Mouse (Mus musculus) ES-E14 (cell line): ENCODE results near the gene Glt6d1. TPM values are rescaled to one million over a fixed set of nuclear protein-coding genes. Genes with fewer than 3 reads are reported as not detected.
A peak's percentile ranks its signal among the peaks of the same experiment; 100 is the strongest.

ENCODE experiments used
- DNase-seq: peaks from one replicate; pipeline ENCODE4 v3.0.0-alpha.2; 2013; ENCODE audit warnings: low read depth, low spot score
- H3K27ac ChIP-seq: 2 replicates; pipeline ENCODE4 v1.5.1; 2012; ENCODE audit warnings: low read depth, mild to moderate bottlenecking, low read length, moderate library complexity, mixed read lengths; ENCODE audit not compliant: poor library complexity, insufficient read depth, severe bottlenecking
- H3K36me3 ChIP-seq: 2 replicates; pipeline ENCODE4 v1.6.1; 2012; ENCODE audit warnings: mild to moderate bottlenecking, low read length, moderate library complexity, mixed read lengths; ENCODE audit not compliant: control insufficient read depth, poor library complexity, insufficient read depth, severe bottlenecking
- H3K4me1 ChIP-seq, 2 experiments: fragments of 150-350 bp in 1 of 2; sonication (generic) in 1 of 2; 2 replicates each; pipeline ENCODE4 v1.6.1; 2012; ENCODE audit warnings: low read length in 2 of 2, mild to moderate bottlenecking in 1 of 2, mixed read lengths in 1 of 2; ENCODE audit not compliant: control insufficient read depth in 2 of 2, insufficient read depth in 2 of 2, poor library complexity in 1 of 2
- H3K4me3 ChIP-seq, 2 experiments: fragments of 150-350 bp in 1 of 2; sonication (generic) in 1 of 2; 2 replicates each; pipeline ENCODE4 v1.5.1; 2012; ENCODE audit warnings: low read length in 2 of 2, low read depth in 1 of 2, mild to moderate bottlenecking in 1 of 2, mixed read lengths in 1 of 2; ENCODE audit not compliant: insufficient read depth in 1 of 2, poor library complexity in 1 of 2, severe bottlenecking in 1 of 2
- H3K9ac ChIP-seq: 2 replicates; pipeline ENCODE4 v1.6.1; 2012; ENCODE audit warnings: low read depth, mild to moderate bottlenecking, low read length, mixed read lengths; ENCODE audit not compliant: poor library complexity, insufficient read depth, severe bottlenecking
- H3K9me3 ChIP-seq: fragments of 150-350 bp; sonication (generic); 2 replicates; pipeline ENCODE4 v1.6.1; 2012; ENCODE audit warnings: low read depth, mild to moderate bottlenecking, low read length; ENCODE audit not compliant: control insufficient read depth, insufficient read depth
- CHD2 ChIP-seq: IDR thresholded peaks from 2 replicates; pipeline ENCODE4 v1.6.1; 2014; ENCODE audit warnings: mild to moderate bottlenecking, low read depth, low read length, inconsistent platforms
- HCFC1 ChIP-seq: IDR thresholded peaks from 2 replicates; pipeline ENCODE4 v1.6.1; 2012; ENCODE audit warnings: low read length, inconsistent platforms, borderline replicate concordance; ENCODE audit not compliant: insufficient read depth
- MAFK ChIP-seq: IDR thresholded peaks from 2 replicates; pipeline ENCODE4 v1.6.1; 2014; ENCODE audit warnings: mild to moderate bottlenecking, low read depth, low read length, inconsistent platforms; ENCODE audit not compliant: insufficient read depth
- ZC3H11A ChIP-seq: IDR thresholded peaks from 2 replicates; pipeline ENCODE4 v1.6.1; 2012; ENCODE audit warnings: low read depth, mild to moderate bottlenecking, inconsistent platforms, low read length, borderline replicate concordance
- ZNF384 ChIP-seq: IDR thresholded peaks from 2 replicates; pipeline ENCODE4 v1.6.1; 2012; ENCODE audit warnings: low read depth, low read length, inconsistent platforms
- in situ Hi-C, 2 experiments: fragments of 600-800 bp; cut with MboI; formaldehyde crosslinking; loops; one replicate each; pipeline ENCODE4 v1.15.1; 2025; ENCODE audit warnings: low sequenced_read_pairs in 2 of 2, inconsistent platforms in 1 of 2; ENCODE audit not compliant: unreplicated experiment in 2 of 2
- total RNA-seq: library from RNA; depleted of rRNA; stranded (reverse); fragments of 300-350 nt; gene quantifications from 2 replicates; pipeline ENCODE4 v1.2.3, GENCODE M21; 2012

Glt6d1 gene
- total RNA-seq, 1 experiment = not detected

- peak; percentile 63 for DNase-seq
- in situ Hi-C loops = loop anchor here in 1 of 2 experiments (10.0 kb wide), 1 partner anchor 89 kb away; no protein-coding TSS in a partner anchor
These were observed 20.6 kb upstream of the Glt6d1 start for GRCm38 (mm10) chr2:25836291-25836690.

GRCm38 (mm10) chr2:25830786-25831185 lies 15.1 kb upstream of the Glt6d1 start:
- Histone ChIP-seq H3K27ac (no peak overlapping the region), H3K36me3 (no peaks in the 10 kb centered on the region), H3K9ac (no peak overlapping the region), H3K4me1 (no peaks in the 10 kb centered on the region), H3K4me3 (no peak overlapping the region), H3K9me3 (no peaks in the 10 kb centered on the region)
- DNase-seq = no peak
- in situ Hi-C loops = loop anchor here in 1 of 2 experiments (10.0 kb wide), 1 partner anchor 94 kb away; no protein-coding TSS in a partner anchor
- TF ChIP-seq ZNF384 (no peak), HCFC1 (no peak), CHD2 (no peak), MAFK (no peak), ZC3H11A (no peak)

More at GRCm38 (mm10) chr2:25836291-25836690, 20.6 kb upstream of the Glt6d1 start:
- Histone ChIP-seq H3K9me3 (no peaks in the 10 kb centered on the region), H3K4me1 (no peaks in the 10 kb centered on the region), H3K36me3 (no peaks in the 10 kb centered on the region), H3K27ac (no peak overlapping the region), H3K4me3 (no peak overlapping the region), H3K9ac (no peak overlapping the region)
- TF ChIP-seq ZNF384 (no peak), ZC3H11A (peak; percentile 63; the same call in 1 of the 2 replicates)

- no peak overlapping the region for H3K27ac ChIP-seq
- no peaks in the 10 kb centered on the region for H3K36me3 ChIP-seq
- no peaks in the 10 kb centered on the region for H3K9me3 ChIP-seq
- no peak overlapping the region for H3K9ac ChIP-seq
- H3K4me3 ChIP-seq = no peak overlapping the region
- no peaks in the 10 kb centered on the region for H3K4me1 ChIP-seq
- DNase-seq = no peak
- in situ Hi-C loops = no loop called here
- TF ChIP-seq ZC3H11A = no peak
- TF ChIP-seq HCFC1 = no peak
- no peak for TF ChIP-seq ZNF384
- no peak for TF ChIP-seq MAFK
These were observed 12.8 kb upstream of the Glt6d1 start for GRCm38 (mm10) chr2:25828344-25828947.

GRCm38 (mm10) chr2:25824751-25825150 lies 9.1 kb upstream of the Glt6d1 start:
- Histone ChIP-seq H3K27ac (no peak overlapping the region), H3K4me3 (no peak overlapping the region), H3K9ac (no peak overlapping the region), H3K9me3 (no peaks in the 10 kb centered on the region), H3K4me1 (no peaks in the 10 kb centered on the region), H3K36me3 (no peaks in the 10 kb centered on the region)
- in situ Hi-C loops = no loop called here
- TF ChIP-seq ZNF384 (no peak), MAFK (no peak), CHD2 (no peak), HCFC1 (no peak), ZC3H11A (no peak)
- DNase-seq = no peak

GRCm38 (mm10) chr2:25822806-25823205 lies 7.2 kb upstream of the Glt6d1 start, which contains the start of gene Lcn9:
TSS of gene Lcn9 (plus strand) at chr2:25823153.
- no peak within 1 kb of the TSS for H3K9ac ChIP-seq
- no peak within 1 kb of the TSS for H3K4me3 ChIP-seq
- no peak for TF ChIP-seq ZNF384
- no peak for TF ChIP-seq MAFK
- no peak for TF ChIP-seq CHD2
- TF ChIP-seq HCFC1 = no peak
- TF ChIP-seq ZC3H11A = no peak
- H3K27ac ChIP-seq = no peak within 1 kb of the TSS
- H3K4me1 ChIP-seq = no peaks in the 10 kb centered on the region
- in situ Hi-C loops = no loop called here
- no peaks in the 10 kb centered on the region for H3K36me3 ChIP-seq
- no peak for DNase-seq
- H3K9me3 ChIP-seq = no peaks in the 10 kb centered on the region
